Comparison of ENCODE assay signal across 25 mouse cellular contexts in genomic region chr11:24731431-24731830, GRCm38 (mm10).
"Had no signal": no experiment of that assay in that cellular context is flagged by ENCODE, and none has a peak within 500 bp of the region (broad histone marks: within the 10 kb centered on the region; RNA-seq: fewer than 3 reads in every experiment).

No protein-coding gene starts in this region.

- H3K36me3 ChIP-seq: heart, embryonic 13.5 days; heart, embryonic 15.5 days; hindbrain, embryonic 10.5 days; hindbrain, embryonic 12.5 days; intestine, embryonic 15.5 days; liver, embryonic 13.5 days; liver, embryonic 15.5 days had no signal

- ATAC-seq: hindbrain, embryonic 16.5 days; inflammation-experienced regulatory T-cells, adult 6 months; intestine, embryonic 15.5 days; intestine, postnatal 0 days had no signal

- H3K9me3 ChIP-seq: heart, embryonic 13.5 days; heart, embryonic 15.5 days; hindbrain, embryonic 10.5 days; hindbrain, embryonic 12.5 days; intestine, embryonic 15.5 days; liver, embryonic 13.5 days; liver, embryonic 15.5 days had no signal

- H3K27ac ChIP-seq: heart, adult 2 months; heart, embryonic 13.5 days; heart, embryonic 15.5 days; hindbrain, embryonic 10.5 days; hindbrain, embryonic 12.5 days; hindbrain, embryonic 14.5 days; intestine, embryonic 15.5 days; layer of hippocampus, adult 2 months; left cerebral cortex, adult 2 months; liver, embryonic 13.5 days; liver, embryonic 15.5 days had no signal

- H3K9ac ChIP-seq: heart, embryonic 13.5 days; heart, embryonic 15.5 days; hindbrain, embryonic 12.5 days; hindbrain, embryonic 14.5 days; intestine, embryonic 15.5 days; liver, embryonic 13.5 days; liver, embryonic 15.5 days had no signal

- H3K4me1 ChIP-seq: heart, embryonic 13.5 days; heart, embryonic 15.5 days; intestine, embryonic 15.5 days; liver, embryonic 13.5 days; liver, embryonic 15.5 days had no signal

- H3K27me3 ChIP-seq: heart, embryonic 13.5 days; heart, embryonic 15.5 days; hindbrain, embryonic 12.5 days; intestine, embryonic 15.5 days; liver, embryonic 13.5 days; liver, embryonic 15.5 days had no signal

- H3K4me2 ChIP-seq: heart, embryonic 11.5 days; heart, embryonic 13.5 days; heart, embryonic 15.5 days; hindbrain, embryonic 12.5 days; hindbrain, embryonic 14.5 days; intestine, embryonic 15.5 days; liver, embryonic 11.5 days; liver, embryonic 13.5 days; liver, embryonic 15.5 days had no signal

- DNase-seq: gastrocnemius, postnatal 14 days; gastrocnemius, postnatal 36 days; heart, adult 2 months; heart, postnatal 4 days; kidney, adult 18-20 months; kidney, adult 8-10 months; kidney, postnatal 10 days; kidney, postnatal 25 days; kidney, postnatal 4 days; liver; liver, embryonic 13.5 days had no signal

- H3K4me3 ChIP-seq: heart, adult 2 months; heart, embryonic 13.5 days; heart, embryonic 15.5 days; hindbrain, embryonic 10.5 days; hindbrain, embryonic 12.5 days; intestine, embryonic 15.5 days; layer of hippocampus, adult 2 months; left cerebral cortex, adult 2 months; liver, embryonic 13.5 days; liver, embryonic 15.5 days had no signal
